Comparison of ENCODE assay signal across 19 mouse cellular contexts in the genomic region with DNA sequence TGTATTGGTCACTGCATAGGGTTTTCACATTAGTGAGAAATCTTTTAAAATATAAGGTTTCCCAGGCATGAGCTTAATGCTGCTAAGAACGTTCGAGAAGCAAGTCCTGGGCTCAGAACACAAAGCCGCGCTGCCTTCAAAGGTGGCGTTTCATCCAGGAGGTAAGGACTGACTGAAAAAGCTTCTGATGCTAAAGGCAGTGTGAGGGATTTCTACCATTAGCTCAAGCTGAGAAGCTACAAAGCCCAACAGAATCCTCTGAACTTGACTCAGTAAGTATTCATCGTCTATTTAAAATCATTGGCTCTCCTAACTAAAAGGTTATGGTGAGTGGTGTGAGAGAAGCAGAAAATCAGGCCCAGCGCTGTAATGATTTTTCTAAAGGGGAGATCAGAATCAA.
"Had no signal": no experiment of that assay in that cellular context is flagged by ENCODE, and none has a peak within 500 bp of the region (broad histone marks: within the 10 kb centered on the region; RNA-seq: fewer than 3 reads in every experiment).

No protein-coding gene starts in this region.

- H3K27me3 ChIP-seq: liver, embryonic 13.5 days; liver, embryonic 15.5 days; midbrain, embryonic 13.5 days; neural tube, embryonic 13.5 days; neural tube, embryonic 15.5 days had no signal

- DNase-seq: liver, embryonic 13.5 days; lung, adult 18-20 months; lung, embryonic 14.5 days; lung, postnatal 10 days; lung, postnatal 4 days; retina, postnatal 1 day; right cerebral cortex, adult 18-20 months; right cerebral cortex, postnatal 25 days; right cerebral cortex, postnatal 4 days; spleen, adult 18-20 months; thymus, adult 2 months; thymus, postnatal 25 days; thymus, postnatal 4 days had no signal

- ATAC-seq: midbrain, embryonic 13.5 days had no signal

- H3K4me3 ChIP-seq: liver, embryonic 13.5 days; liver, embryonic 15.5 days; midbrain, embryonic 10.5 days; midbrain, embryonic 13.5 days; myocyte; neural tube, embryonic 13.5 days; neural tube, embryonic 15.5 days had no signal

- H3K4me1 ChIP-seq: liver, embryonic 13.5 days; liver, embryonic 15.5 days; midbrain, embryonic 13.5 days; neural tube, embryonic 13.5 days; neural tube, embryonic 15.5 days had no signal

- H3K9me3 ChIP-seq: liver, embryonic 13.5 days; liver, embryonic 15.5 days; midbrain, embryonic 10.5 days; midbrain, embryonic 13.5 days; neural tube, embryonic 13.5 days; neural tube, embryonic 15.5 days had no signal

- H3K4me2 ChIP-seq: liver, embryonic 13.5 days; liver, embryonic 15.5 days; lung, embryonic 14.5 days; midbrain, embryonic 13.5 days; neural tube, embryonic 13.5 days; neural tube, embryonic 15.5 days had no signal

- H3K9ac ChIP-seq: liver, embryonic 13.5 days; liver, embryonic 15.5 days; lung, embryonic 14.5 days; midbrain, embryonic 13.5 days; neural tube, embryonic 13.5 days; neural tube, embryonic 15.5 days had no signal

- H3K27ac ChIP-seq: liver, embryonic 13.5 days; liver, embryonic 15.5 days; midbrain, embryonic 10.5 days; midbrain, embryonic 13.5 days; neural tube, embryonic 13.5 days; neural tube, embryonic 15.5 days had no signal

- H3K36me3 ChIP-seq: liver, embryonic 13.5 days; liver, embryonic 15.5 days; midbrain, embryonic 10.5 days; midbrain, embryonic 13.5 days; neural tube, embryonic 13.5 days; neural tube, embryonic 15.5 days had no signal
